Mouse (Mus musculus): ENCODE measurements around the gene Arrdc5. TPM values are rescaled to one million over a fixed set of nuclear protein-coding genes. Genes with fewer than 3 reads are reported as not detected.
A peak's percentile ranks its signal among the peaks of the same experiment; 100 is the strongest.

Gene Arrdc5
- polyA plus RNA-seq, 1 experiment from 2014 or later: not detected

DNA sequence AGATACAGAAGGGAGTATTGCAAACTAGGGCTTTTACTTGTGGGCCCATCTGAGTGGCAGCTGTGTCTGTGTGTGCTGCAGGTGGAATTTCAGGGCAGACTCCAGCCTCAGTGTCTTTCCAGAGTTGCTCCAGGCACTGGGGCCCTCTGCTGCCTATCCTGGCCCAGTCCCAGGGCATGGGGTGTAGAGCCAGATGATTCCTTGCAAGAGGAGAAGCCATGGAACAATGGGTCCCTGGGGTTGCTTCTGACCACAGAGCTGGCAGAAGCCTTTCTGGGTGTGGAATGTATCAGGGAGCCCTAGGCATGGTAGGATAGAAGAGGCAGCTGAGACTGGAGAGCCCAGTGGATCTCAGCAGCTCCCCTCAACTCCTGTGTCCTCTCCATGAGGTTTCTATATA, 31.2 kb upstream of the Arrdc5 start:
- Histone ChIP-seq H3K4me1 (ENCODE audit: control insufficient read depth, insufficient read depth, low read depth, low read length) (peaks cover 35% of the 10 kb centered on the region), H3K4me3 (ENCODE audit: low read length) (no peak overlapping the region), H3K36me3 (ENCODE audit: control insufficient read depth, insufficient read depth, low read length) (no peaks in the 10 kb centered on the region), H3K27ac (ENCODE audit: low read depth, low read length) (no peak overlapping the region), H3K9ac (ENCODE audit: low read depth, low read length) (no peak overlapping the region), H3K27me3 (replicated peaks; ENCODE audit: control insufficient read depth, insufficient read depth, low read length) (no peaks in the 10 kb centered on the region), H3K9me3 (ENCODE audit: control insufficient read depth, low read length) (no peaks in the 10 kb centered on the region), H3K4me2 (ENCODE audit: low read length) (no peak overlapping the region)
- ATAC-seq: no peak

- Histone ChIP-seq H3K4me1 (ENCODE audit: control insufficient read depth, insufficient read depth, low read depth, low read length) (peaks cover 35% of the 10 kb centered on the region), H3K27me3 (replicated peaks; ENCODE audit: control insufficient read depth, insufficient read depth, low read length) (no peaks in the 10 kb centered on the region), H3K4me2 (ENCODE audit: low read length) (no peak overlapping the region), H3K4me3 (ENCODE audit: low read length) (no peak overlapping the region), H3K27ac (ENCODE audit: low read depth, low read length) (no peak overlapping the region), H3K36me3 (ENCODE audit: control insufficient read depth, insufficient read depth, low read length) (no peaks in the 10 kb centered on the region), H3K9ac (ENCODE audit: low read depth, low read length) (no peak overlapping the region), H3K9me3 (ENCODE audit: control insufficient read depth, low read length) (no peaks in the 10 kb centered on the region)
- no peak for ATAC-seq
- WGBS: 72% methylated on average over 3 of the region's 3 CpGs
These were observed 30.3 kb upstream of the Arrdc5 start for GRCm38 (mm10) chr17:56330345-56330744.

GRCm38 (mm10) chr17:56329267-56329666, 29.2 kb upstream of the Arrdc5 start:
- no peak overlapping the region for H3K4me2 ChIP-seq (ENCODE audit: low read length)
- H3K36me3 ChIP-seq (ENCODE audit: control insufficient read depth, insufficient read depth, low read length): no peaks in the 10 kb centered on the region
- no peak overlapping the region for H3K4me3 ChIP-seq (ENCODE audit: low read length)
- H3K9ac ChIP-seq (ENCODE audit: low read depth, low read length): no peak overlapping the region
- no peak overlapping the region for H3K27ac ChIP-seq (ENCODE audit: low read depth, low read length)
- no peak for ATAC-seq
- H3K27me3 ChIP-seq (replicated peaks; ENCODE audit: control insufficient read depth, insufficient read depth, low read length): no peaks in the 10 kb centered on the region
- H3K9me3 ChIP-seq (ENCODE audit: control insufficient read depth, low read length): no peaks in the 10 kb centered on the region
- H3K4me1 ChIP-seq (ENCODE audit: control insufficient read depth, insufficient read depth, low read depth, low read length): peaks cover 35% of the 10 kb centered on the region

DNA sequence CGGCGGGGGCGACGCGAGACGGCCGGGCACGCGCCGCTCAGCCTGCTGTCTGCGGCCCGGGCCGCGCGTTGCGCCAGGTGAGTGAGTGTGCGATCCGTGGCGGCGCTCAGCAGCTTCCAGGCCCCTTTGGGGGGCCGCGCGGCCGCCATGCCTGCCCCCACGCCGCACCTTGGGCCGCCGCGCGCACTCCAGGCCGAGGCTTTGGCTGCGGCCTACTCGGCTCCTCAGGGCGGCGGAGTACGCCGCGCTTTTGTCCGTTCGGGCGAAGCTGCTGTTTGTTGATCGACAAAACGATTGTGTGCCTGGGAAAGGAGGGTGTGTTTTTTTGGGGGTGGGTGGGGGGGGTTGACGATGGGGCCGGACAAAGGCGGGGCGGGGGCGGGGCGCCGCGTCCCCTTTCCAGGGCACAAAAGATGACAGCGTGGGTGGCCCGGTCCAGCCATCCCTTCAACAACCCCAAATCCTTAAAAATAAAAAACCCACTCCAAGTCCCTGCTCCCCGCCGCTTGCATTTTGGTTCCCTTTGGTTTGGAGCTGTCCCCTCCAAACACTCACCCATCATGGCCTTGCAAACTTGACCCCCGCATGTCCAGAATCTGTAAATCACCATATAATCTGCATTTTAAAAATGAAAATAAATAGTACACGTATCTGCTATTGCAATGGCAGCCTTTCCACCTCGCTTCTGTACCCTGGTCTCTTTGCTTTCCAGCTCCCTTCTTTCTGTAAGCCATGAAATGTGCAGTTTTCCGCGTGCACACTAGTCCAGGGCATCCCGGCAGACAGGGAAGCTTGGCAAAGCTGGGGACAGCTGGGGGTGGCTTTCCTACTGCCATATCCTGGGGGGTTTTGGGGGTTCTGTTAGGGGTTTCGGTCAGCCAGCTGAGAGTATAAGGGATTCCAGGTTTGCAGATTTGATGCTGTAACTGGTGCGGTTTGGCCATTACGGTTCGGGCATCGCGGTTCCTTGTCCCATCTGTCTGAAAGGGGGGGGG, 26.4 kb upstream of the Arrdc5 start:
- Histone ChIP-seq H3K36me3 (ENCODE audit: control insufficient read depth, insufficient read depth, low read length) (no peaks in the 10 kb centered on the region), H3K27me3 (replicated peaks; ENCODE audit: control insufficient read depth, insufficient read depth, low read length) (no peaks in the 10 kb centered on the region), H3K9me3 (ENCODE audit: control insufficient read depth, low read length) (no peaks in the 10 kb centered on the region), H3K4me2 (ENCODE audit: low read length) (peak overlapping the region; percentile 80), H3K27ac (ENCODE audit: low read depth, low read length) (peak overlapping the region; percentile 97), H3K4me3 (ENCODE audit: low read length) (peak overlapping the region; percentile 94), H3K4me1 (ENCODE audit: control insufficient read depth, insufficient read depth, low read depth, low read length) (peaks cover 35% of the 10 kb centered on the region), H3K9ac (ENCODE audit: low read depth, low read length) (peak overlapping the region; percentile 98)
- WGBS: under 1% methylated on average over 39 of the region's 67 CpGs
- ATAC-seq: peak; percentile 41

DNA sequence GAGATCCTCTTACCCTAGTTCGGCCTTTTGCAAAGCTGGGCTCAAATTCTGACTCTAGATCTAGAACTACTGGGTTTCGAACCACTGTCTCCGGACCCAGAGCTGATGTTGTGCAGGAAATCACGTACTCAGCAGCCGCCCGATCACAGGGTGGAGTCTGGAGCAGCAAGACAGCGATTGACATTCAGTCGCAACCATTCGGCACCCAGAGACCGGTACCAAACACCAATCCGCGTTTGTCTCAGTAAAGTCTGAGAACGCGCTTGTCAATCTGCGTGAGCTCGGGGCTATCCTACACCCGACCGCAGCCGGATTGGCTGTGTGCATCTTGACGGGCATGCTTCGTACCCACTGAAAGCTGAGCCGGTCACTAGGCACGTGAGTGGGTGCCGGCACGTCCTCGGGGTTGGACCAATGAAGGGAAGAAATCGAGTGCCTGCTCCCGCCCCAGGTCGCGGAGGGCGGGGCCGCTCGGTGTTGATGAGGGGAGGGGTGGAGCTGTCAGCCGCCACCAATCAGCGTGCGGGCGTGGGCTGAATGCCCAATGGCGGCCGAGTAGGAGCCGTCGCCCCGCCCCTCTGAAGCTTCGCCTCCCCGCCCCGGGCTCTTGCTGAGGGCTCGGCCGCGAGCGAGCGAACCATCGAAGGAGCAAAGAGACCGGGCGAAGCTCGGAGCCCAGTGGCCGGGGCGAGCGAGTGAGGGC, 25.5 kb upstream of the Arrdc5 start, which contains the start of gene Kdm4b:
Gene Kdm4b, plus strand, starts transcription at position 613 of the 703 bp plus-strand sequence.
- no peaks in the 10 kb centered on the region for H3K27me3 ChIP-seq (replicated peaks; ENCODE audit: control insufficient read depth, insufficient read depth, low read length)
- under 1% methylated on average over 53 of the region's 57 CpGs for WGBS
- H3K4me1 ChIP-seq (ENCODE audit: control insufficient read depth, insufficient read depth, low read depth, low read length): peaks cover 28% of the 10 kb centered on the region

DNA sequence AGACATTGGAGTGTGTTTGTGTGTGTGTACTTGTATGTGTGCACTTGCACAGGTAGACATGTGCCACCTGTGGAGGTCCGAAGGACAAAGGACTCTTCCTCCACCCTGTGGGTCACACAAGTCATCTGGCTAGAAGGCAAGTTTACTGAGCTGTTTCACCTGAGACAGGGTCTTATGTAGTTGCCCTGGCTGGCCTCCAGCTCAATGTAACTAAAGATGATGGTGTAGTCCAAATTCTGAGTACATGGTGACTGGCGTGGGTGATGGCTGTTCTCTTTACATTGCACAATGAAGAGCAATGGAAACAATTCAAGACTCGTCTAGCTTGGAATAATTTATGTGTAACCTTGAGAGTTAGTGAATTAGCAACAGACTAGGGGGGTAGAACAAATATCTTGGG, 24.3 kb upstream of the Arrdc5 start:
- H3K4me2 ChIP-seq (ENCODE audit: low read length): no peak overlapping the region
- no peaks in the 10 kb centered on the region for H3K36me3 ChIP-seq (ENCODE audit: control insufficient read depth, insufficient read depth, low read length)
- H3K4me1 ChIP-seq (ENCODE audit: control insufficient read depth, insufficient read depth, low read depth, low read length): peaks cover 17% of the 10 kb centered on the region
- no peak for ATAC-seq
- H3K27me3 ChIP-seq (replicated peaks; ENCODE audit: control insufficient read depth, insufficient read depth, low read length): no peaks in the 10 kb centered on the region
- no peak overlapping the region for H3K9ac ChIP-seq (ENCODE audit: low read depth, low read length)
- H3K9me3 ChIP-seq (ENCODE audit: control insufficient read depth, low read length): no peaks in the 10 kb centered on the region
- no peak overlapping the region for H3K27ac ChIP-seq (ENCODE audit: low read depth, low read length)
- WGBS: 66% methylated on average over 3 of the region's 3 CpGs
- H3K4me3 ChIP-seq (ENCODE audit: low read length): no peak overlapping the region

More for the DNA sequence above, 25.5 kb upstream of the Arrdc5 start, which contains the start of gene Kdm4b:
- peak within 1 kb of the TSS; percentile 80 for H3K4me2 ChIP-seq (ENCODE audit: low read length)
- H3K27ac ChIP-seq (ENCODE audit: low read depth, low read length): peak within 1 kb of the TSS; percentile 97
- H3K9ac ChIP-seq (ENCODE audit: low read depth, low read length): peak within 1 kb of the TSS; percentile 98
- no peaks in the 10 kb centered on the region for H3K36me3 ChIP-seq (ENCODE audit: control insufficient read depth, insufficient read depth, low read length)
- ATAC-seq: peak; percentile 100
- H3K4me3 ChIP-seq (ENCODE audit: low read length): peak within 1 kb of the TSS; percentile 94
- no peaks in the 10 kb centered on the region for H3K9me3 ChIP-seq (ENCODE audit: control insufficient read depth, low read length)

DNA sequence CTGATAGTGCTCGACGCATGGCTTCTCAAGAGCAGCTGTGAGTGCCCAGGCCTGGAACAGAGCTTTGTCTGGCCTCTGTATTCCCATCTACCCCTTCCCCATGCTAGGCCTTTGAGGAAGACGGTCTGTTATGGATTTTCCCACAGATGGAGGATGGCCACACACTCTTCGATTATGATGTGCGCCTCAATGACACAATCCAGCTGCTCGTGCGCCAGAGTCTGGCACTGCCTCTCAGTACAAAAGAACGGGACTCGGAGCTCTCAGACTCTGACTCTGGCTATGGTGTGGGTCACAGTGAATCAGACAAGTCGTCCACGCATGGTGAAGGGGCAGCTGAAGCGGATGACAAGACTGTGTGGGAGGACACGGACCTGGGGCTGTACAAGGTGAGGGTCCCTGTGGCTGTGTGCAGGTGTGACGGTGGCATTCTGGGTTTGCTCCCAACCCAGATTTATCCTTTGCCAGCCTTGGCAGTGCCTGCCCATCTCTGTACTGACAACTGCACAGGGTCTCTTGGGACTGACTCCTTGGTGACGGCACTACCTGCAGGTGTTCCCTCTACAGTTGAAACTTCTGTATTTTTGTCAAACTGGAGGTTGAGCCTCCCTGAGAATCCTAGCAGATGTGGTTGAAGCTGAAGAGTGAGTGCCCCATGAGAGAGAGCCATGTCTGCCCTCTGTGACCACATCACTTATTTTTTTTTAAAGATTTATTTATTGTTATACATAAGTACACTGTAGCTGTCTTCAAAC, 9.3 kb upstream of the Arrdc5 start:
- no peak overlapping the region for H3K27ac ChIP-seq (ENCODE audit: low read depth, low read length)
- ATAC-seq: no peak
- no peaks in the 10 kb centered on the region for H3K9me3 ChIP-seq (ENCODE audit: control insufficient read depth, low read length)
- H3K27me3 ChIP-seq (replicated peaks; ENCODE audit: control insufficient read depth, insufficient read depth, low read length): no peaks in the 10 kb centered on the region
- H3K4me3 ChIP-seq (ENCODE audit: low read length): no peak overlapping the region
- no peak overlapping the region for H3K9ac ChIP-seq (ENCODE audit: low read depth, low read length)
- peaks cover 13% of the 10 kb centered on the region for H3K4me1 ChIP-seq (ENCODE audit: control insufficient read depth, insufficient read depth, low read depth, low read length)
- no peak overlapping the region for H3K4me2 ChIP-seq (ENCODE audit: low read length)
- H3K36me3 ChIP-seq (ENCODE audit: control insufficient read depth, insufficient read depth, low read length): no peaks in the 10 kb centered on the region
- 88% methylated on average over 15 of the region's 15 CpGs for WGBS

DNA sequence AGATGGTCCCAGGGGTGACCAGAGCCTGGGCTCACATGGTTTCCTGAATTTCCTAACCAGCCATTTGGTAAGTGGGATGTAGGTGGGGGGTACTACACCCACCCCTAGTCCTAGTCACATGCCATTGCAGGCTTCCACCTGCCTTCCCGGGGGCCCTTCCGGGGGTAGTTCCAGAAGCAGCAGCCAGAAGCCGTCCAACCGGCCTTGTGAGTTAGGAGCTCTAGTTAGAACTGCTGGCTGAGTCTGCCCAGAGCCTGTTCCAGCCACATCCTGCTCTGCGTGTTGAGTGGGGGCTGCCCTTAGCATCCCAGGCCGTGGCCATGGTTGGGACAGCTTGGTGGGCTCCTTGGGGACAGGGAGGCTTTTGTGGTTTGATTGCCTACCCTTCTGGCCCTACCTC, 8.0 kb upstream of the Arrdc5 start:
- H3K36me3 ChIP-seq (ENCODE audit: control insufficient read depth, insufficient read depth, low read length): no peaks in the 10 kb centered on the region
- H3K4me2 ChIP-seq (ENCODE audit: low read length): no peak overlapping the region
- no peaks in the 10 kb centered on the region for H3K27me3 ChIP-seq (replicated peaks; ENCODE audit: control insufficient read depth, insufficient read depth, low read length)
- no peak overlapping the region for H3K4me3 ChIP-seq (ENCODE audit: low read length)
- ATAC-seq: no peak
- H3K27ac ChIP-seq (ENCODE audit: low read depth, low read length): no peak overlapping the region
- H3K9ac ChIP-seq (ENCODE audit: low read depth, low read length): no peak overlapping the region
- peaks cover 19% of the 10 kb centered on the region for H3K4me1 ChIP-seq (ENCODE audit: control insufficient read depth, insufficient read depth, low read depth, low read length)
- no peaks in the 10 kb centered on the region for H3K9me3 ChIP-seq (ENCODE audit: control insufficient read depth, low read length)
- WGBS: 78% methylated on average over 6 of the region's 6 CpGs

Measured in hindbrain, embryonic 16.5 days (tissue).